ENCODE assay signal across 17 mouse cellular contexts in the genomic region with DNA sequence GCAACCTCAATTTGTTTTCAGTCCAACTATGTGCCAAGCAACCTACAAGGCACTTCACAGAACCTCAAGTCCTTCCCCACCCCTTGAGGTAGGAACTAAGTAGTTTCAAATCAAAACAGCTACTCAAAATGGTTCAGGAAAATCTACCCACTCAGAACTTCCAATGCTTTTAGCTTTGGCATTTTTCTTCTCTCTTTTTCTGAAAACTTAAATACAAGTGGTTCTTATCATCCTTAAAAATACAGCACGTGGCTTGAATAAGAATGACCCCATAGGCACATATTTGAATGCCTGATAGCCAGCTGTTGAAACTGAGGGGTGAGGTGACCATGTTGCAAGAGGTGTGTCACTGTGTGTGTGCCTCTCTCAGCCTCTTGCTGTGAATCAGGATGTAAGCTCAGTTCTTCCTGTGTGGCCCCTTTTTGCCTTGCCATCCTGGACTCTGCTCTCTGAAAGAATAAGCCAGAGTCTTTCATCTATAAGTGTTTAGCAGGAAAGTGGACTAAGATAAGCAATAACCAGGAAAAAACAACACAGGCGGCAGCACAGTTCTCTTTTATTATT. TPM values are rescaled to one million over a fixed set of nuclear protein-coding genes. Genes with fewer than 3 reads are reported as not detected.
"Had no signal": no experiment of that assay in that cellular context is flagged by ENCODE, and none has a peak within 500 bp of the region (broad histone marks: within the 10 kb centered on the region; RNA-seq: fewer than 3 reads in every experiment).

No protein-coding gene starts in this region.

- H3K27me3 ChIP-seq: liver, embryonic 15.5 days; lung, embryonic 15.5 days; megakaryocyte, embryonic 14.5 days; midbrain, embryonic 13.5 days; midbrain, embryonic 15.5 days; neural tube, embryonic 12.5 days had no signal

- H3K9ac ChIP-seq: liver, embryonic 15.5 days; liver, postnatal 0 days; lung, embryonic 15.5 days; midbrain, embryonic 13.5 days; midbrain, embryonic 15.5 days; neural tube, embryonic 12.5 days had no signal

- H3K9me3 ChIP-seq: liver, embryonic 15.5 days; lung, embryonic 15.5 days; megakaryocyte, embryonic 14.5 days; midbrain, embryonic 13.5 days; midbrain, embryonic 15.5 days; neural tube, embryonic 12.5 days had no signal

- H3K4me2 ChIP-seq: liver, embryonic 15.5 days; lung, embryonic 15.5 days; midbrain, embryonic 11.5 days; midbrain, embryonic 13.5 days; midbrain, embryonic 15.5 days; neural tube, embryonic 12.5 days had no signal

- H3K27ac ChIP-seq: liver, embryonic 15.5 days; lung, embryonic 15.5 days; macrophage; midbrain, embryonic 13.5 days; midbrain, embryonic 15.5 days; neural tube, embryonic 12.5 days had no signal

- H3K4me3 ChIP-seq: liver, embryonic 15.5 days; lung, embryonic 15.5 days; megakaryocyte, embryonic 14.5 days; midbrain, embryonic 13.5 days; midbrain, embryonic 15.5 days; neural tube, embryonic 12.5 days had no signal

- ATAC-seq: liver, postnatal 0 days; midbrain, embryonic 13.5 days; midbrain, embryonic 15.5 days had no signal

- H3K4me1 ChIP-seq: lung, embryonic 15.5 days; midbrain, embryonic 13.5 days; midbrain, embryonic 15.5 days; neural tube, embryonic 12.5 days had no signal

- DNase-seq: liver, postnatal 0 days; lung, adult 2 months; lung, postnatal 10 days; right cerebral cortex, postnatal 25 days; right cerebral cortex, postnatal 4 days; spleen, adult 18-20 months; thymus, adult 2 months; thymus, postnatal 25 days; thymus, postnatal 4 days had no signal

RNA-seq across cellular contexts. Expression of a gene that starts 50.5 kb away (rescaled TPM):
- polyA plus RNA-seq: liver, embryonic 15.5 days; liver, postnatal 0 days; lung, embryonic 15.5 days; macrophage; neural tube, embryonic 12.5 days had no signal
